18 mouse cellular contexts compared by ENCODE assay signal in the genomic region with DNA sequence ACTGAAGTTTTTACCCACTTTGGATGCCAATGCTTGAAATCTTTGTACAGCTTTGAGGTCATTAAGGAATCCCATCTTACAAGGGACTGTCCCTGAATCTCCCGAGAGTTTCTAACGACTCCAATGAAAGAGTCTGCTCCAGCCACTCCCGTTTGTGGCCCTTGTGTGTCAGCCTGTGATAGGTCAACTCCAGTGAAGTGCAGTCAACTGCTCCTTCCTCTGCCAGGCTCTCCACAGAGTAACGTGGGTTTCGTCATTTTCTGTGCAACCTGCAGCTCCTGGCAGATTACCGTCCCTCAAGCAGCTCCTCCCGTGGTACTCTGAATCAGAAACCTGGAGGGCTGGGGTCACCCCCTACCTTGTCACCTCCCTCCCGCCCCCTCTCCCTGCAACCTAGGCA. TPM values are rescaled to one million over a fixed set of nuclear protein-coding genes. Genes with fewer than 3 reads are reported as not detected.
"Had no signal": no experiment of that assay in that cellular context is flagged by ENCODE, and none has a peak within 500 bp of the region (broad histone marks: within the 10 kb centered on the region; RNA-seq: fewer than 3 reads in every experiment).

No protein-coding gene starts in this region.

- H3K36me3 ChIP-seq: limb, embryonic 12.5 days; liver, embryonic 13.5 days; midbrain, embryonic 13.5 days; neural tube, embryonic 15.5 days had no signal

- H3K9ac ChIP-seq: limb, embryonic 12.5 days; liver, embryonic 13.5 days; liver, postnatal 0 days; midbrain, embryonic 13.5 days; neural tube, embryonic 15.5 days had no signal

- H3K9me3 ChIP-seq: limb, embryonic 12.5 days; liver, embryonic 13.5 days; midbrain, embryonic 13.5 days; neural tube, embryonic 15.5 days had no signal

- H3K4me3 ChIP-seq: limb, embryonic 12.5 days; liver, embryonic 13.5 days; midbrain, embryonic 13.5 days; myocyte; neural tube, embryonic 15.5 days had no signal

- H3K4me1 ChIP-seq: limb, embryonic 12.5 days; liver, embryonic 13.5 days; midbrain, embryonic 13.5 days; neural tube, embryonic 15.5 days had no signal

- H3K27ac ChIP-seq: kidney, postnatal 0 days; limb, embryonic 12.5 days; liver, embryonic 13.5 days; macrophage; midbrain, embryonic 13.5 days; neural tube, embryonic 15.5 days had no signal

- H3K4me2 ChIP-seq: limb, embryonic 12.5 days; liver, embryonic 13.5 days; midbrain, embryonic 13.5 days; neural tube, embryonic 15.5 days had no signal

- DNase-seq: kidney, adult 8-10 months; layer of hippocampus, postnatal 36 days; liver; liver, embryonic 13.5 days; liver, postnatal 0 days; right cerebral cortex, adult 18-20 months; right cerebral cortex, postnatal 25 days; thymus, postnatal 36 days had no signal

- ATAC-seq: intestine, embryonic 16.5 days; liver, postnatal 0 days; midbrain, embryonic 13.5 days had no signal

- H3K27me3 ChIP-seq: midbrain, embryonic 13.5 days had no signal

RNA-seq across cellular contexts. Expression of a gene that starts 8.9 kb away (rescaled TPM):
- total RNA-seq: left cerebral cortex, postnatal 36 days had no signal
- polyA plus RNA-seq: myocyte had no signal

RNA-seq across cellular contexts. Expression of a gene that starts 27.2 kb away (rescaled TPM):
- polyA plus RNA-seq: thymus, postnatal 0 days had no signal

RNA-seq across cellular contexts. Expression of a gene that starts 31.4 kb away (rescaled TPM):
- total RNA-seq: left cerebral cortex, postnatal 36 days had no signal
- polyA plus RNA-seq: midbrain, embryonic 13.5 days; neural tube, embryonic 11.5 days; neural tube, embryonic 15.5 days had no signal
